Mouse (Mus musculus): ENCODE results near the gene Ndufc2. TPM values are rescaled to one million over a fixed set of nuclear protein-coding genes. Genes with fewer than 3 reads are reported as not detected.

Ndufc2 gene
- polyA plus RNA-seq (2014; fragmentation: Illumina TruSeq; extraction: RNeasy Lipid Tissue Mini Kit (QIAGEN cat#74804); ENCODE audit: low read depth, low replicate concordance): 262 TPM

DNA sequence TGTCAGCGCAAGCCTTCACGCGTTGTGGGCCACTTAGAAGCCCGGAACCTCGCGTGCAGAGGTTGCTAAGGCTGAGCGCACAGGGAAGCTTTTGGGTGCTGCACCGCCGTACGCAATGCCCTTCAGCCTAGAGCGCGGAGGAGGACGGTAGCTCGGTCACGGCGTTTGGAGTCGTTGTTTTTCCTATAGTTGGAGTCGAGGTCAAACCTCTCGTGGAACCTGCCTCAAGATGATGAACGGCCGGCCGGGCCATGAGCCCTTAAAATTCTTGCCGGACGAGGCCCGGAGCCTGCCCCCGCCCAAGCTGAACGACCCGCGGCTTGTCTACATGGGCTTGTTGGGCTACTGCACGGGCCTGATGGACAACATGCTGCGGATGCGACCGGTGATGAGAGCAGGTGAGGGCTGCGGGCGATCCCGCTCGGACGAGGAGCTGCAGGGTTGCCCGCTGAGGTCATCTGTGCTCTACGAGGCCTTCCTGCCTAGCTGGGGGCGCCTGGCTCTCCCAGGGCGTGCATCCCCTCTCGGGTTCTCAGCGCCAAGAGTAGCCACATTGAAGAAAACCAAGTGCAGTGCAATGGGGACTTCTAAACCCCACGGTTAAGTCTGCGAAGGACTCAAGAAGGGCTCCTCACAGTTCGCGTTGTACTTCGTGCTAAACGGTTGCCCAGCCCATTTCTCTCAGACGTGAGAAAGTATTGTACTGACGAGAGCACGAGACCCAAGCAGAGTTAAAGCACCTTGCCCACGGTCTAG is at the start of gene Ndufc2:
Gene Ndufc2, plus strand, starts transcription at position 44 of the 756 bp plus-strand sequence.

DNA sequence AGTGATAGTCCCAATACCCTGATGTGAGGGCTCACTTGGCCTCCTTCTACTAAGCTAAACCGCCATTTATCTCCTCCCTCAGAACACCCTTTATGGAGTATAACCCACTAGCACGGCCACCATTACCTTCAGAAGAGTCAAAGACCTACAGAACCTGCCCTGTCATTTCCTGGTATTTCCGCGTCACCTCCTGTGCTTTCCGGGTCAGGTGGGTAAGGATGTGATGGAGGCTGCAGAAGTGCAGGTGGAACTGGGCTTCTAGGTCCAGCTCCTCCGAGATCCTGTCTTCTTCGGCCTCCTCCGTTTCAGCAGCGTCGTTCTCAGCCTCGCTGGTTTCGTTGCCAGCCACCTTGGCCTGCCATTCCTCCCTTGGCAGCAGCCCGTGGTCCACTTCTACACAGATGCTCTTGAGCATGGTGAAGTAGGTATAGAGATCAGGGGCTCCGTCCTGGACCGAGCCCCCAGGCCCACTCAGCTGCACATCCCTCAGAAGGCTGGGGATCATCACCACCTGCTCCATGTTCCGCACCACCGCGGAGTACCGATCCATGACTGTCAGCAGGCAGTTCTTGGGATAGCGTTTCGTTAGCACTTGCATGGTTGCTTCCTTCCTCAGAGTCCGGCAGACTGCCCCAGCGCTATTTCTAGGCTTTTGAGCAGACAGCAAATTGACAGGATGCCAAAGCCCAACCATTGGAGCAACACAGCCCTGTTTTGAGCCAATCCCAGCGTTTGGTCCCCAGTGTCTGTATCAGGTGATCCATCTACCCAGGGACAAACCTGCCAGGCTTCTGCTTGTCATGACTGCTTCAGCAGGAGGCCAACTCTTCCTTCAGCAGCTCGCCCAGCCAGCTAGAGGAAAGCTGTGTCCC is 17.3 kb downstream of the Ndufc2 start, which contains the start of gene Thrsp:
Gene Thrsp, minus strand, starts transcription at position 825 of the 872 bp plus-strand sequence.

DNA sequence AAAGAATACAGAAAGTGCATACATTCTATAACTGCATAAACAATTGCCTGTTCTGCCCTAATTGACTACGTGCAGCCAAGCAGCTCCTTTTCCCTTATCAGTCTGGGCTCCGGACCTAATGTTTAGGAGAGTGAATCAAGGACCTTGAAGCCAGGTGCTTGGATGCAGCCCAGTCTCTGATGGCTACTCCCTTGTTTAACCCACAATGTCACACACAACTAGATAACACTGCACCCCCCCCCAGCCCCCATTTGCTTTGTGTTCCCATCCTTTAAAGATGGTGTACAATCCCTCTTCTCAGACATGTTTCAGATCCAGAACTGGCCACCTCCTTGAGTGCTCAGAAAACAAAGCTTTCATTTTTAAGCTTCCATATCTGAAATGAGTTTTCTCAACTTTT is 51.2 kb downstream of the Ndufc2 start, which contains the start of gene Kctd14:
Gene Kctd14, plus strand, starts transcription at position 301 of the 400 bp plus-strand sequence.

Other genes with a start within 250 kb of the Ndufc2 start
- 0.69 TPM for gene Usp35, start 68.0 kb upstream of the Ndufc2 start, polyA plus RNA-seq (2014; fragmentation: Illumina TruSeq; extraction: RNeasy Lipid Tissue Mini Kit (QIAGEN cat#74804); ENCODE audit: low read depth, low replicate concordance)
- 6.2 TPM for gene Kctd21, start 67.7 kb upstream of the Ndufc2 start, polyA plus RNA-seq (2014; fragmentation: Illumina TruSeq; extraction: RNeasy Lipid Tissue Mini Kit (QIAGEN cat#74804); ENCODE audit: low read depth, low replicate concordance)
- gene Alg8, start 28.4 kb upstream of the Ndufc2 start, polyA plus RNA-seq (2014; fragmentation: Illumina TruSeq; extraction: RNeasy Lipid Tissue Mini Kit (QIAGEN cat#74804); ENCODE audit: low read depth, low replicate concordance): 19.0 TPM
- 2.0 TPM for gene Thrsp, start 17.7 kb downstream of the Ndufc2 start, polyA plus RNA-seq (2014; fragmentation: Illumina TruSeq; extraction: RNeasy Lipid Tissue Mini Kit (QIAGEN cat#74804); ENCODE audit: low read depth, low replicate concordance)
- gene Kctd14, start 51.3 kb downstream of the Ndufc2 start, polyA plus RNA-seq (2014; fragmentation: Illumina TruSeq; extraction: RNeasy Lipid Tissue Mini Kit (QIAGEN cat#74804); ENCODE audit: low read depth, low replicate concordance): 33.9 TPM
- 58.8 TPM for gene Ints4, start 81.0 kb downstream of the Ndufc2 start, polyA plus RNA-seq (2014; fragmentation: Illumina TruSeq; extraction: RNeasy Lipid Tissue Mini Kit (QIAGEN cat#74804); ENCODE audit: low read depth, low replicate concordance)
- gene Aamdc, start 179.5 kb downstream of the Ndufc2 start, polyA plus RNA-seq (2014; fragmentation: Illumina TruSeq; extraction: RNeasy Lipid Tissue Mini Kit (QIAGEN cat#74804); ENCODE audit: low read depth, low replicate concordance): 24.4 TPM
- gene Rsf1, start 179.9 kb downstream of the Ndufc2 start, polyA plus RNA-seq (2014; fragmentation: Illumina TruSeq; extraction: RNeasy Lipid Tissue Mini Kit (QIAGEN cat#74804); ENCODE audit: low read depth, low replicate concordance): 29.8 TPM